Mouse (Mus musculus) C2C12 (cell line): ENCODE results near the gene Tpcn2. TPM values are rescaled to one million over a fixed set of nuclear protein-coding genes. Genes with fewer than 3 reads are reported as not detected.

Experiments
- H3K27me3 ChIP-seq: one replicate; pipeline ENCODE4 v1.6.1; 2011; ENCODE audit not compliant: control insufficient read depth, insufficient read depth, insufficient read length
- H3K36me3 ChIP-seq: one replicate; pipeline ENCODE4 v1.6.1; 2011; ENCODE audit not compliant: control insufficient read depth, insufficient read depth
- H3K4me3 ChIP-seq: one replicate; pipeline ENCODE4 v1.5.1; 2011; ENCODE audit warnings: mild to moderate bottlenecking, control low read depth; ENCODE audit not compliant: poor library complexity, insufficient read depth, severe bottlenecking
- H3K79me2 ChIP-seq: one replicate; pipeline ENCODE4 v1.6.1; 2011; ENCODE audit not compliant: control insufficient read depth, insufficient read depth
- H3K79me3 ChIP-seq: one replicate; pipeline ENCODE4 v1.6.1; 2011; ENCODE audit warnings: low read depth, control low read depth
- H3ac ChIP-seq: one replicate; pipeline ENCODE3; 2011; ENCODE audit warnings: low read depth; ENCODE audit not compliant: control insufficient read depth, insufficient read length
- CEBPB ChIP-seq: IDR thresholded peaks from one replicate; pipeline ENCODE4 v1.6.1; 2011; ENCODE audit warnings: low read depth, mild to moderate bottlenecking, control low read depth, moderate library complexity
- CTCF ChIP-seq: IDR thresholded peaks from one replicate; pipeline ENCODE4 v1.5.1; 2011; ENCODE audit not compliant: control insufficient read depth, insufficient read depth, insufficient read length
- FOSL1 ChIP-seq: IDR thresholded peaks from one replicate; pipeline ENCODE4 v1.8.0; 2011; ENCODE audit warnings: mild to moderate bottlenecking, low read length; ENCODE audit not compliant: poor library complexity, insufficient read depth, severe bottlenecking
- MAX ChIP-seq: IDR thresholded peaks from one replicate; pipeline ENCODE4 v1.6.1; 2011; ENCODE audit warnings: mild to moderate bottlenecking, control low read depth
- MYOD1 ChIP-seq: IDR thresholded peaks from one replicate; pipeline ENCODE4 v1.6.1; 2011; ENCODE audit warnings: low read depth; ENCODE audit not compliant: control insufficient read depth, insufficient read length
- MYOG ChIP-seq: IDR thresholded peaks from one replicate; pipeline ENCODE4 v1.6.1; 2011; ENCODE audit not compliant: control insufficient read depth, insufficient read length; ENCODE audit errors: extremely low read depth
- USF1 ChIP-seq: IDR thresholded peaks from one replicate; pipeline ENCODE4 v1.6.1; 2011; ENCODE audit warnings: low read depth, mild to moderate bottlenecking, control low read depth, moderate library complexity
- polyA plus RNA-seq: library from polyadenylated mRNA; unstranded; fragments of >200 nt; fragmentation: generic; extraction: Trizol; gene quantifications from one replicate; pipeline ENCODE4 v1.2.1, GENCODE M21; 2012; ENCODE audit warnings: missing spikeins

Gene Tpcn2
- polyA plus RNA-seq, 1 experiment, result 5.2 TPM

DNA sequence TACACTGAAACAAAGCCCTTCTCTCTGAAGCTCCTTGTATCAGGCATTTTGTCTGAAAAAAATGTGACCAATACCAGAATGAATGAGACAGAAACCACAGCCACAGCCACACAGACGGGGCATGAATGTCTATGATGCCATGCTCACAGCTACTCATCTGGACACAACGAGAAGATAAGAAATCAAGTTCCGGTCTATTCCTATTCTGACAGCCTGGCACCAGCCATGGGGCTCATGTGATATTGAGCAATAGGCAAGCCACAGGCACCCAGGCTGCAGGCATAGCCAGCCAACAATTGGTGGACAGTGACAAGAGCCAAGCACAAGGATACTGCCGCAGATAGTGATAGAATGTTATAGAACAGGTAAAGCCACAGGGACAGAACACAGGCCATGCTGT is 68.3 kb downstream of the Tpcn2 start:
- TF ChIP-seq CTCF, result no peak
- TF ChIP-seq MAX, result peak; percentile 66
- TF ChIP-seq FOSL1, result no peak
- peak; percentile 6 for TF ChIP-seq MYOD1
- TF ChIP-seq USF1, result no peak
- no peak for TF ChIP-seq MYOG
- TF ChIP-seq CEBPB, result peak; percentile 97
- Histone ChIP-seq H3K79me2 (no peaks in the 10 kb centered on the region), H3K4me3 (no peak overlapping the region), H3ac (no peak overlapping the region), H3K27me3 (no peaks in the 10 kb centered on the region), H3K36me3 (no peaks in the 10 kb centered on the region), H3K79me3 (no peaks in the 10 kb centered on the region)

DNA sequence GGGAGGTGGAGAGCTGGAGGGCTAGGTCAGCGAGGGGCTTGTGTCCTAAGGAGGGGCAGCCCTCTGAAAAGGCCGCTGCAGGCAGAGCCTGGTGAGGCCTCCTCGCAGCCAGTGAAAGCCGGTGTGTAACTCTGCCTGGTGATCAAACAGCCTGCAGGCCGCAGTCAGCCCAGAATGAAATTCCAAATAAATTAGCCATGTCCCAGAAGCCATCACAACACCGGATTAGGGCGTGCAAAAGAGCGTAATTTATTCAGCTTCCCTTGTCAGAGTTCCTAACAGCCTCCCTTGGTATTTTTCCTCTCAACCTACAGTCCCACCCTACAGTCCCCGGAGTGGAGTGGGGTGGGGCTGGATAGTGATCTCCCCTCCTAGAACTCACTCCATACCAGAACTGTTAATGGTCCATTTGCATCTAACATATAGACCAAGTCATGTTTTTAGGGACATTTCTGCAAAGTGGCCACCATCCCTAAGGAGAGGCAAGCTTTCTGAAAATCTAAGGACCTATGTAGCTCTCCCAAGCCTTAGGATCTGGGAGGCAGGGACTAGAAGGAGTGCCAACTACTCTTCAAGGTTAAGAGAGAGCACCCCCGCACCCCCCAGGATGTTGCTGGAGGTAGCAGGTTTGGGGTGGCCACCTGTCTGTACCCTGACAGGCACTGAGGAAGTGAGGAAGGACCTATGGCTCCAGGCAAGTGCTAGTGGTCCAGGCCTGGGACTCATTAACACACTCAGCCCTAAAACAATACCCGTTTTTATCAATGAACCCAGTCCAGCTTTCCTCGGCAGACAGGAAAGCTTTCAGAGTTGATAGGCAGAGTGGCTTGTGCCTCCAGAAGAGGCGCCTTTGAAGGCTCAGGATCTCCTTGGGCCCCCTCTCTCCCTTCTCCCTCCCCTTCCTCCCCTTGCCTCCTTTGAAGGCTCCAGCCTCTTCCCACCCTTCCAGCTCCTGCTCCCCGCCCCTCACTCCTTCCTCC is 71.8 kb downstream of the Tpcn2 start:
- Histone ChIP-seq H3K27me3 (no peaks in the 10 kb centered on the region), H3ac (no peak overlapping the region), H3K36me3 (no peaks in the 10 kb centered on the region), H3K79me2 (no peaks in the 10 kb centered on the region), H3K4me3 (no peak overlapping the region), H3K79me3 (no peaks in the 10 kb centered on the region)
- no peak for TF ChIP-seq MAX
- no peak for TF ChIP-seq CTCF
- no peak for TF ChIP-seq CEBPB
- TF ChIP-seq FOSL1, result no peak
- TF ChIP-seq USF1, result no peak
- no peak for TF ChIP-seq MYOD1
- no peak for TF ChIP-seq MYOG

DNA sequence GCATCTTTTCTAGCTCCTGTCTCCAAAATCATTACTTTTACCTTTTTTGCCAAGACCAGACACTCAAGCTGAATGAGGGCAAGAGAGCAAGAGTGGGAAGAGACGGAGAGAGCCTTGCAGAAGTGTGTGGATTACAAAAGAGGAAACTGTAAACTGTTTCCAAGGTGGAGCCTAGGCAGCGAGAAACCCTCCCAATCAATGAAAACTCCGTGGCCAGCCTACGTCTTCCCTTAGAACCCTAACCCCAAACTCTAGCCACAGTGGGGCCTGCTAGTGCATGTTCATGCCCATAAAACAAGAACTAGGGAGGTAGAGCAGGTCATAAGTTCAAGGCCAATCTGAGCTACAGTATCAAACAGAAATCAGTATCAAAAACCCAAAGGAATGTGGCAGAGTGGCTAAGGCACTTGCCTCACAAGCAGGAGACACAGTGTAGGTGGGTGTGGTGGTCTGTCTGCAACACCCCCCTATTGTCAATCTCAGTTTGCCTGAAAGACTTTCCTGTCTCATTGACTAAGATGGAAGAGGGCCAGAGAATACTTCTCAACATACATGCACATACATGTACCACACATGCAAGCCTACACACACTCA is 73.2 kb downstream of the Tpcn2 start:
- H3ac ChIP-seq, result no peak overlapping the region
- no peaks in the 10 kb centered on the region for H3K79me3 ChIP-seq
- H3K36me3 ChIP-seq, result no peaks in the 10 kb centered on the region
- H3K79me2 ChIP-seq, result no peaks in the 10 kb centered on the region
- H3K4me3 ChIP-seq, result no peak overlapping the region
- H3K27me3 ChIP-seq, result no peaks in the 10 kb centered on the region
- TF ChIP-seq USF1 (no peak), MYOG (no peak), CEBPB (no peak), FOSL1 (no peak), CTCF (no peak), MYOD1 (no peak), MAX (no peak)

DNA sequence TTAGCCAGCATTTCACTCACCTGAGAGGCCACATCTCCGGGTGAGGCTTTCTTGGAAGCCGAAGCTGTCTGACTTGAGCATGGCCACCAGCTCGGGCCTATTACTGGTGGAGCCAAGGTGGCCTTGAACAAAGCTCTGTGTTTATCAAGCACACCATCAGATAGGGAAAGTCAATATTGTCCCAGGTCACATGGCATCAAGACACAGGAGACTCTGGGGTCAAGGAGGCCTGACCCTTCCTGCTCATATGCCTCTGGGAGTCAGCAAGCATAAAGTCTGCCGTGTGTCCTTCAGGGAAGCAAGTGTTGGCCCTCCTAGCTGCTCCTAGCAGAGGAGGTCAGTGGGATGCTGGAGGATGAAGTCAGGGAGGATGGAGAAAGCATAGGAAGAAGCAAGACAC is 75.8 kb downstream of the Tpcn2 start, which contains the start of gene 1810010D01Rik:
TSS of gene 1810010D01Rik (minus strand) at position 114 of the 400 bp plus-strand sequence.
- Histone ChIP-seq H3K4me3 (no peak within 1 kb of the TSS), H3K36me3 (no peaks in the 10 kb centered on the region), H3K79me2 (no peaks in the 10 kb centered on the region), H3ac (no peak within 1 kb of the TSS), H3K27me3 (no peaks in the 10 kb centered on the region), H3K79me3 (no peaks in the 10 kb centered on the region)
- no peak for TF ChIP-seq CEBPB
- no peak for TF ChIP-seq MYOD1
- TF ChIP-seq FOSL1, result no peak
- TF ChIP-seq USF1, result no peak
- TF ChIP-seq MAX, result no peak
- TF ChIP-seq MYOG, result no peak
- TF ChIP-seq CTCF, result no peak

DNA sequence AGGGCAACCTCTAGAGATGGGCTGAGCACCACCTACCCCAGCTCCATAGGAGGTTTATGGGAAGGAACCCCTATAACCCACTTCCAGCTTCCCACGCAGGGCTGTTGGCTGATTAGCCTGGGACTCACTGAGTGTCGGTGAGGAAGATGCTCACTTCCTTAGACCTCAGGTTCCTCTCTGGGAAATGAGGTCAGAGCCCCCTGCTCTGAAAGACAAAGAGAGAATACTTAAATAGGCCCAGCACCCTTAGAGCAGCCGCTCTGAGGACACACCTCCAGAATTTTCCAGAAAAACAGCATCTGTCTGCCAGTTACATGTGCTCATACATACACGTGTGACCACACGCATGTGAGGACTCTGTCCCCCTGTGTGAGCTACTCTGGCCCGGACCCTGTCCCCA is 77.0 kb downstream of the Tpcn2 start:
- Histone ChIP-seq H3ac (peak overlapping the region; percentile 53), H3K4me3 (no peak overlapping the region), H3K79me3 (no peaks in the 10 kb centered on the region), H3K27me3 (no peaks in the 10 kb centered on the region), H3K79me2 (no peaks in the 10 kb centered on the region), H3K36me3 (no peaks in the 10 kb centered on the region)
- TF ChIP-seq CTCF (no peak), CEBPB (no peak), MYOD1 (no peak), FOSL1 (no peak), MAX (no peak), USF1 (no peak), MYOG (no peak)
